Mouse (Mus musculus): Measurements from ENCODE around the gene Hoxc5. TPM values are rescaled to one million over a fixed set of nuclear protein-coding genes. Genes with fewer than 3 reads are reported as not detected.
A peak's percentile ranks its signal among the peaks of the same experiment; 100 is the strongest.

The Hoxc5 gene
- polyA plus RNA-seq, 1 experiment = 14.7 TPM

DNA sequence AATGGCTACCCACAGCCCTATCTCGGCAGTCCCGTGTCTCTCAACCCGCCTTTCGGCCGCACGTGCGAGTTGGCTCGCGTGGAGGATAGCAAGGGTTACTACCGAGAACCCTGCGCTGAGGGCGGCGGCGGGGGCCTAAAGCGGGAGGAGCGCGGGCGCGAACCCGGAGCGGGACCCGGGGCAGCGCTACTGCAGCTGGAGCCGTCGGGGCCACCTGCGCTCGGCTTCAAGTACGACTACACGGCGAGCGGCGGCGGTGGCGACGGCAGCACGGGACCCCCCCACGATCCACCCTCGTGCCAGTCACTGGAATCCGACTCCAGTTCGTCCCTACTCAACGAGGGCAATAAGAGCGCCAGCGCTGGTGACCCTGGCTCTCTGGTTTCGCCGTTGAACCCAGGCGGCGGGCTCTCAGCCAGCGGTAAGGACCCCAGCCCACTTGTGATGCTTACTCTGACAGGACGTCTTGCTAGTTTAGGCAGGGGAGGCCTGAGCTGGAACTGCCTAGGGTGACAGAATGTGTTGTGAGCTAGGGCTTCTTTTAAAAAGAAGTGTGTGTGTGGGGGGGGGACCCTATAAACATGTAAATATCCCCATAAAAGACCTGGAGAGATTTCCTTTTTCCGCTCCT, 30.1 kb upstream of the Hoxc5 start:
- no peak for TF ChIP-seq GATA1 (IDR thresholded peaks at IDR 0.05; ENCODE audit: low read length)

DNA sequence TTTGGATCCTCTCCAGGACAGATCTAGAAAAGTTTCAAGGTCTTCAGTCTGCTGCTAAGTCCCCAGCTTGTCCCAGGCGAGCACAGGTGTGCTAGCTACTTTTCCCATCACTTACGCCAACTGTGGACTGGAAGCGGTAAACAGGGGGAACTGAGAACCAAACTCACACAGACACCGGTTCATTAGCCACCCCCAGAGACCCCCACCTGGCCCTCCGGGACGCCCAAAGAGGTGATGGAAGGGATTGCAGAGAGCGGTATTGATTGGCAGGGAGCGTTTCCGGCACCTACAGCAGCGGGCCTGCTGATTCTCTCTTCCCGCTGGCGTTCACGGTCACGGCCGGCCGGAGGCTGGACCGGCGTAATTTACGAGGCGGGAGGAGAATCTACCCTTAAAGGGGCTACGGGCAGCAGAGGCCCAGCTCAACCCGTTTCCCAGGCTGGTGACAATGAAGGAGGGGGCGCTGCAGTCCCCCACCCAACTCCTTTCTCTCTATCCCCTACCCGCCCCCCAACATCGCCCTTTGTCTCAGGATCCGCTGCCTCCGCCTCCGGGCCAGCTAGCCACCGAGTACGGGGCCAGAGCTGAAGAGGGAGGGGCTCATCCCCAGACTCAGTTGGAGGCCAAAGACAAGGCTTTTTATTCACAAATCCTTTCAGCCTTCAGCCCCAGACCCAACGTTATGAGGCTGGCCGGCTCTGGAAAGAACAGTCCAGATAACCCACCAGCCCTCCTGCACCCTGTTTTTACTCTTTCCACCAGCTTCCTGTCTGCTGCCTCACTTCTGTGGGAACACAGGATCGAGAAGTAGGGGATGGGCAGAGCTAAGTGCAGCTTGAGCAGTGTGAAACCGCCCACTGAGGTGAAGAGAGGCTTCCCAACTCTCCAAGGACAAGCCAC, 27.7 kb upstream of the Hoxc5 start:
- TF ChIP-seq GATA1 (IDR thresholded peaks at IDR 0.05; ENCODE audit: low read length) = no peak

DNA sequence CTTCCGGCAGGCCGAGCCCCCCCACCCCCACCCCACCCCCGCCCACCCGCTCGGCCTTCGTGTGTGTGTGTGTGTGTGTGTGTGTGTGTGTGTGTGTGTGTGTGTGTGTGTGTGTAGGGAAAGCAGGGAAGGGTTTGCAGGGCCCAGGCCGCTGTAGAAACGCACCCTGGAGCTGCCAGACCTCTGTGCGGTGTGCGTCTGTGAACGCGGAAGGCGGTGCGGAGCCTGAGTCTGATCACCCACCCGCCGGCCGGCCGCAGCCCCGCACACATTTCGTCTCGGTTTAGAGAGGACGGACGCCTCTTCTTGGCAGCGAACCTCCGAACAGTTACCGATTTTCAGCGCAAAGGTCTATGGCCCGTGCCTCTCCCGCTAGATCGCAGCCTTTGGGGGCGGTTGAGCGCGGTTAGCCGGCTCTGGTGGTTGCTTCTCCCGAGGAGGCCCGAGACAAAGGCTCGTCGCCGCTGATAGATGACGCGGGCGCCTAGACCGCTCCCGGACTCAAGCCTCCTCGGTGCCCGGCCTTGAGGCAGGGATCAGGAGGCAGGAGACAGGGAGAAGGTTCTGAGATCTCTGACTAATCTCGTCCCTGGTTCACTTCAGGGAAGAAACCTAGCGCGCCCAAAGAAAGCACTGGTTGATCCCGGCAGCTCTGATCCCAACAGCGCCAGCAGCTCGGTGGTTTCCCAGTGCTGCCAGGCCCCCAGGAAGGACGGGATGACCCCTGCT, 24.3 kb upstream of the Hoxc5 start:
- no peak for TF ChIP-seq GATA1 (IDR thresholded peaks at IDR 0.05; ENCODE audit: low read length)

DNA sequence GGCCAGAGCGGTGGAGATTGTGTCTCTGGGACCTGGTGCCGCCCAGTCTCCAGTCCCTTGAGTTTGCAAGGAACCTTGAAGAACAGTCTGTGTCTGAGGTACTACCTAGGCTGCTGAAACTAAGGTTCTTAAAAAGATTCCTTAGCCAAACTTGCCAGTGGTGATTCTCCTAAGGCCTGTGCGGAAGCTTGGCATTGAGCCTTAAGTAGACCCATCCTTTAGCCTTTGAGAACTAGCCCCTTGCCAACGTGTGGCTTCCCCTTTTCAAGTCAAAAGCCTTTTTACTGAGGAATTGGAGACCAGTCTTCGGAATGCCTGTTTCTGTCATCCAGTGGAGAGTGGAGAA, 23.8 kb upstream of the Hoxc5 start:
- TF ChIP-seq GATA1 (IDR thresholded peaks at IDR 0.05; ENCODE audit: low read length) = no peak

DNA sequence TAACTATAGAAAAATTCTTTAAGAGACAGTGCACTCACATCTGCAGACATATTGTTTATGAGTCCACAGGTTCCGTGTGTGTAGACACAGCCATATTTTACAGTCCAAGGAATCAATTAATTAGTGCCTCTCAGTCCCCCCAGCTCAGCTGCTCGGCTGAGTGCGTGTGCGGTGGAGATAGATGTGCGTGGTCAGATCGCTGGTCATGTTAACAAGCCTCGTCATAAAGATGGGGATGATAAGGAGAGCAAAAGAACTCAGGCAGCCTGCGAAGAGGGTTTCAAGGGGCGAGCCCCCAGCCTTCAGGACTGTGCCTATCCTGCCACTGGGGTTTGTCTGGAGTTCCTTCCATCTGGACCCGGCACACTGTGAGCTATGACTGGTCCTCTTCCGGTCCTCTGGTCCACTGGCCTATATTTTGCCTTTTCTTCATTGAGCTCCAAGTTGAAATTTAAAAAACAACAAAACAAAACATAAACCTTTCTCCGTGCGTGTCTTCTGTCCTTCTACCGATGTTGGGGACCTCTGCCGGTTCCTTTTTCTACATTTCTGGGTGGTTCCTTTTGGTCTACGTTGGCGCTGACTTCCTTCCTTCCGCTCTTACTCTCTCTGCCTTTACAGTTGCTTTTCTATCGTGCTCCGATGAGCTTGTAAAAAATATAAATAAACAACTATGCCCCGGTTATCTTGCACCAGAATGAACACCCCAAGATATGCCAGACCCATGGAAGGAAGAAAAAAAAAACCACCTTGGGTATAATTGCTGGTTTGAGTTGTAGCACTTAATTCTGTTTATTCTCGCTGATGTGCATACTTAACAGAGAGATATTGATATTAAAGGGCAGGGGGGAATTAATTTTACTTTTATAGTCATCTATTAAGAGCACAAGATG, 21.8 kb upstream of the Hoxc5 start:
- TF ChIP-seq GATA1 (IDR thresholded peaks at IDR 0.05; ENCODE audit: low read length) = peak; percentile 69

DNA sequence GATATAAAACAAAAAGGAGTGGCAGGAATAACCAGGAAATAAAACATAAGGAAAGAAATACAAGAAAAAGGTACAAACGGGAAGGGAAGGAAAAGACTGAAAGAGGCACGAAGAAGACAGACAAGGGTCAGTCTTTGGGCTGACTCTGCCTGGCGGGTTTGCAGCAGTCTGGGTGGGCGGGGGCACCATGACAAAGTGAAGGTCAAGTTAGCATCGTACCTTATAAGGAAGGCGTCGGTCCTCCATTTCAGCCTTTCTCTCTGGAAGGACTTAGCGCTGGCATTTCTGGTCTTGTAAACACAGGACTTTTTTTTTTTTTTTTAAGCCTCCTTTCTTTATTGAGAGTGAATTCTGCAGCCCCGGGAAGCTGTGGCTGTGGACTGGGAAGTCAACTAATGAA, 20.0 kb upstream of the Hoxc5 start:
- TF ChIP-seq GATA1 (IDR thresholded peaks at IDR 0.05; ENCODE audit: low read length) = no peak

DNA sequence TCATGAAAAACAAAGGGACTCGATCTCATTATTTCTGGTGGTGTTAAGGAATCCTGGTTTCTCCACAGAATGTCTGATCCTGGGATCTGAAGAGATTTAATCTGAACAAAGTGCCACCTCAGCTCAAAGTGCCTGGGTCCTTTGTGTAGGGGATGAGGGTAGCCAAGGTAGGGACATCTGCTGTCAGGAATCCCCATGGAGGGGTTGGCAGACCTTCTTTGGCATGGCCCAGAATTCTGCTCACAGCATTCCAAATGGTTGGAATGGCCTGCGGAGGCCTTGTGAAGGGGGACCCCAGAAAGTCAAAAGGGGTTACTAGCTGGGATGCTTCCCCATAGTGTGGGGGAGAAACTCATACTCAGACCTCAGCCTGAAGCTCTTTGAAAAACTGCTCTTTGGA, 18.4 kb upstream of the Hoxc5 start:
- TF ChIP-seq GATA1 (IDR thresholded peaks at IDR 0.05; ENCODE audit: low read length) = no peak

DNA sequence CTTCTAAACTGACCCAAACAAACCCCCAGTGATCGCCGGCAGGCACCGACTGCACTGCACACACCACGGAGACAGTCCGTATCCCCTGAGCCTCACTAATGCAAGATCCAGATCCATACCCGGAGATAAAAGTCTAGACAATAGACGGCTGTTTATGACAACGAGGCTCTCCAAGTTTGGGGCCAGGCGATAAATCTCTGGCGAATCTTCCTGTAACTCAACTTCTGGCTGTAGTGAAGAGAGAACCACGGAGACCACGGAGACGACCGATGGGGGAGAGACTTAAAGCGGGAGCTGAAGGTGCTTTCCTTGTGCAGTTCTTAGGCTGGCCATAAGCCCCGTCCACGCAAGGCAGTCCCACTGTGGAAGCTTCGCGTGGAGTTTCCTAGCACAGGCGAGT, 17.5 kb upstream of the Hoxc5 start:
- TF ChIP-seq GATA1 (IDR thresholded peaks at IDR 0.05; ENCODE audit: low read length) = no peak

DNA sequence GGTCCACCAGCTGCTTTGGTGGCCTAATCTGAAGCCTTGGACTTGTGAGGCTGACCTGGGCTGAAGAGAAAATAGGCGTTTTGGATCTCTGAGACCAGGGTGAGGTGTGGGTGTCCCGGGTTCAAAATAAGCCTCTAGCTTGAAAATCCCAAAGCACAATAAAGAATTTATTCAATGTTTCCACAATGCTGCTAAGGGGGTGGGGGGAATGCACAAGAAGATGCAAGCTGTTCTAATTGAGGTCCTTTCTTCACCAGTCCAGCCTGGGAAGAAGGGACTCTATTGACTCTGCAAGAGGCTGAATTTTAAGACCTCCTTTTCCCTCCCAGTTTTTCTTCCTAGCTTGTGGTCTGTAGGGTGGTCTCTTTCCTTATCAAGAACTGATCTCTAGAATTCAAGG, 16.4 kb upstream of the Hoxc5 start:
- no peak for TF ChIP-seq GATA1 (IDR thresholded peaks at IDR 0.05; ENCODE audit: low read length)

DNA sequence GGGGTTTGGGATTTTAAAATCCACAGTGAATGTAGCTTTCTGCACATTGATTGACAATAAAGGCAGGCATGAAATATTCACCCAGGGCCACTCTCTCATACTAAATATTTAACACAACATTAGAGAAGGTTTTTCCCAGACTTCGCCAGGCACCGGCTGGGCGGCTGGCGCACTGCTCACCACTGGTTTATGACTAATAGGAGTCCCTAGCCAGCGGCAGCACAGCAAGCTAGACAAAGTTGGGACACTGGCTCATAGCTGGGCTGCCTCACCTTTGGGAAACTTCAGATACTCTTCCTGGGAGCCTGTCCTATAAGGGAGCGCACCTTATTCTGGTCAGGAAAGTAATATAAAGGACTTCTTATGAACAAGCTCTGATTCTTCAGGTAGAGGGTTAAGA, 13.7 kb upstream of the Hoxc5 start:
- no peak for TF ChIP-seq GATA1 (IDR thresholded peaks at IDR 0.05; ENCODE audit: low read length)

DNA sequence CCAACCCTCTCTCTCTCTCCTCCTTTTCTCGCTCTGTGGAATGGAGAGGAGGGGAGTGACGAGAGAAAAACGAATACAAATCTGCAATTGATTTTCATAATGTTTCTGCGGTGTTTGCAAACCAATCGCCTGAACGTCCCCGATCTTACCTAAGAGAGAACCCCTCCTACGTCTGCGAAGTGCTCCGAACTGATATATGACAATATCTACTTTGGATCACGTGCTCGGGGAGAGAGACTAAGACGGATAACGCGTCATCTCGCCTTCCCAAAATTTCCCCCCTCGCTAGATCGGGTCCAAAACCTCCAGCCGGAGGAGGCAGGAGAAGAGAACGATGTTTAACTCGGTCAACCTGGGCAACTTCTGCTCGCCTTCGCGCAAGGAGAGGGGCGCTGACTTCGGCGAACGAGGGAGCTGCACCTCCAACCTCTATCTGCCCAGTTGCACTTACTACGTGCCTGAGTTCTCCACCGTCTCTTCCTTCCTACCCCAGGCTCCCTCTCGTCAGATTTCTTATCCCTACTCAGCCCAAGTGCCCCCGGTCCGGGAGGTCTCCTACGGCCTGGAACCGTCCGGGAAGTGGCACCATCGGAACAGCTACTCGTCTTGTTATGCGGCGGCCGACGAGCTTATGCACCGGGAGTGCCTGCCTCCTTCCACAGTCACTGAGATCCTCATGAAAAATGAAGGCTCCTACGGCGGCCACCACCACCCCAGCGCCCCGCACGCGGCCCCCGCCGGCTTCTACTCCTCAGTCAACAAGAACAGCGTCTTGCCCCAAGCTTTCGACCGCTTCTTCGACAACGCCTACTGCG, 12.8 kb upstream of the Hoxc5 start, which contains the start of gene Hoxc11:
TSS of gene Hoxc11 (plus strand) at position 236 of the 815 bp plus-strand sequence.
- no peak for TF ChIP-seq GATA1 (IDR thresholded peaks at IDR 0.05; ENCODE audit: low read length)

DNA sequence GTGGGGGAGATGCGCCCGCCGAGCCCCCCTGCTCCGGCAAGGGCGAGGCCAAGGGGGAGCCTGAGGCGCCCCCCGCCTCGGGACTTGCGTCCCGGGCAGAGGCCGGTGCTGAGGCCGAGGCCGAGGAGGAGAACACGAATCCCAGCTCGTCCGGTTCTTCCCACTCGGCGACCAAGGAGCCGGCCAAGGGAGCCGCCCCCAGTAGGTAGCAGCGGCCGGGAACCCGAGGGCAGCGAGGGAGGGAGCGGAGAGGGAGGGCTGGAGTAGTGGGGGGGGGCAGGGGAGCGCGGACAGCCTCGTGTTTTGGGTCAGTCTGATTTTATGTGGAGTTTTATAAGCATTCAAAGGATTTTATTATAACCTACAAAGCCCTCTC, 12.2 kb upstream of the Hoxc5 start:
- no peak for TF ChIP-seq GATA1 (IDR thresholded peaks at IDR 0.05; ENCODE audit: low read length)

DNA sequence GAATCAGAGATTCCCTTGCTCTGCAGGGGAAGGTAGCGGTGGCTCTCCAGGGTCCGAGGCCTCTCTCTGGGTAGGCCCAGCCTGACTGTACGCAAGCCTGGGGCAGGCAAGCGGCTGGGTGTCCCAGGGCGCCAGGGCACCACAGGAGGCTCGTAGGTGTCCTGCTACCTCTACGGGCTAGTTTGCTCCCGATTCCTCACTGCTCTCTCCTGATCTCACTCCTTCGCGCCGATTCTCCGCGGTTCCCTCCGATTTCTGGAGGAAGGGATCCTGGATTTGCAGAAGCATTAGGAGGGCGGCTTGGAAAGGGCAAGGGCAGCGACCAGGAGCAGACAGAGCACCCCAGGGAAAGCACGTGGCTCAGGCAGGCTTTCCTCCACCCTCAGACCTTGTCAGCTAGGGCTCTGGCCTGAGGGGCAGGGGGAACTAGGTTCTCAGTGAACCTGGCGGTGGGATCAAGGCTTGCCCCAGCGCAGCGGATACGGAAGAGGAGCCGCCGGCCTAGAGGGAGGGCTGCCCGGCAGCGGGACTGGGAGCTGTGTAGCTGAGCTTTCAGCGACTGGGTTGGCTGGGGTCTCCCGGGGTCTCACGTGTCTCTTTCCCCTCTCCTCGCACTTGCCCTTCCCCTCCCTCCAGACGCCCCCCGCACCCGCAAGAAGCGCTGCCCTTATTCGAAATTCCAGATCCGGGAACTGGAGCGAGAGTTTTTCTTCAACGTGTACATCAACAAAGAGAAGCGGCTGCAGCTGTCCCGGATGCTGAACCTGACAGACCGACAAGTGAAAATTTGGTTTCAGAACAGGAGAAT, 11.2 kb upstream of the Hoxc5 start:
- TF ChIP-seq GATA1 (IDR thresholded peaks at IDR 0.05; ENCODE audit: low read length) = no peak

DNA sequence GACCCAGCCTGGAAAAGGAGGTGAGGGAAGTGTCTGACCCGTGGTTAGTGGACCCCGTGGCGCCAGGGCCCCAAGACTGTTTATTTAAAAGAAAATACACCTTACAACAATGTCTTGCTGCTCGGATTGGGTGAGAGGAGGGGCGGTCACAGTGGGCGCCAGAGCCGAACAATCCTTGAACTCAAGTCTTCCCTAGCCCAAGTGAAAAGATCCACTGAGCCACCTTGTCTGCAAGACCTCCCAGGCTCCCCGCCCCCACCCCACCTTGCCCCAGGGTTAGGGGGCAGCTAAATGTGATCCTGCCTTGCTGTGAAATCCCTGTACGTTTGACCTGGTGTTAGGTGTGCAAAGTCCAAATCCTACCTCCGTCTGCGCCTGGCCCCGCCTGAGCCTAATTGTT, 10.3 kb upstream of the Hoxc5 start:
- no peak for TF ChIP-seq GATA1 (IDR thresholded peaks at IDR 0.05; ENCODE audit: low read length)

Data from G1E-ER4 (cell line).